Mouse (Mus musculus) bone marrow, adult 2 months (tissue): Measurements from ENCODE around the gene Telo2. TPM values are rescaled to one million over a fixed set of nuclear protein-coding genes. Genes with fewer than 3 reads are reported as not detected.

Experiments
- H3K27ac ChIP-seq: fragments of 200-500 bp; 2 replicates; pipeline ENCODE4 v1.5.1; 2012; ENCODE audit warnings: low read depth, mild to moderate bottlenecking, control low read depth, inconsistent platforms, low read length; ENCODE audit not compliant: control insufficient read depth, poor library complexity, insufficient read depth
- H3K4me1 ChIP-seq: fragments of 200-500 bp; 2 replicates; pipeline ENCODE4 v1.6.1; 2011; ENCODE audit warnings: low read length; ENCODE audit not compliant: control insufficient read depth, insufficient read depth
- H3K4me3 ChIP-seq: fragments of 200-500 bp; replicated peaks from 2 replicates; pipeline ENCODE3; 2011; ENCODE audit warnings: mild to moderate bottlenecking, low read depth, low read length, control low read depth; ENCODE audit not compliant: control insufficient read depth
- CTCF ChIP-seq: fragments of 200-500 bp; IDR thresholded peaks from 2 replicates; pipeline ENCODE4 v1.5.1; 2011; ENCODE audit warnings: low read length, control low read depth; ENCODE audit not compliant: control insufficient read depth, insufficient read depth
- POLR2A ChIP-seq: fragments of 200-500 bp; IDR thresholded peaks from 2 replicates; pipeline ENCODE4 v1.6.1; 2011; ENCODE audit warnings: low read depth, mild to moderate bottlenecking, control low read depth, low read length, borderline replicate concordance; ENCODE audit not compliant: control insufficient read depth
- WGBS: fragments of 180-500 bp; shearing (Covaris S2); methylation state at CpG from one replicate; pipeline ENCODE4 v1.1.7; 2018; 5-methylcytosine and 5-hydroxymethylcytosine counted together
- polyA plus RNA-seq: library from polyadenylated mRNA; stranded (reverse); fragments of >200 nt; gene quantifications from 2 replicates; pipeline ENCODE4 v1.2.4, GENCODE M21; 2011; ENCODE audit warnings: low replicate concordance; ENCODE audit not compliant: missing spikeins, insufficient read depth, insufficient read length

Gene Telo2
- polyA plus RNA-seq, 1 experiment: 30.4 TPM

- TF ChIP-seq POLR2A (no peak), CTCF (no peak)
- Histone ChIP-seq H3K4me3 (peak overlapping the region; percentile 60), H3K27ac (peak overlapping the region; percentile 34), H3K4me1 (peaks cover 3% of the 10 kb centered on the region)
- WGBS: 85% methylated on average over 10 of the region's 10 CpGs
These were observed 25.3 kb downstream of the Telo2 start for GRCm38 (mm10) chr17:25090450-25090849.

- Histone ChIP-seq H3K4me1 (peaks cover 3% of the 10 kb centered on the region), H3K4me3 (peak overlapping the region; percentile 82), H3K27ac (peak overlapping the region; percentile 90)
- peak; percentile 56 for TF ChIP-seq POLR2A
- no peak for TF ChIP-seq CTCF
- 64% methylated on average over 10 of the region's 10 CpGs for WGBS
These were observed 26.6 kb downstream of the Telo2 start for GRCm38 (mm10) chr17:25089158-25089557.

- no peak overlapping the region for H3K4me3 ChIP-seq
- TF ChIP-seq CTCF (no peak), POLR2A (no peak)
- peak overlapping the region; percentile 21; the same call in 1 of the 2 replicates for H3K27ac ChIP-seq
- peaks cover 3% of the 10 kb centered on the region for H3K4me1 ChIP-seq
- 69% methylated on average over 7 of the region's 7 CpGs for WGBS
These were observed 29.0 kb downstream of the Telo2 start for GRCm38 (mm10) chr17:25086724-25087123.

GRCm38 (mm10) chr17:25084835-25085385 is 30.9 kb downstream of the Telo2 start:
- no peak overlapping the region for H3K27ac ChIP-seq

GRCm38 (mm10) chr17:25083444-25083931 is 32.3 kb downstream of the Telo2 start, which contains the start of gene Tmem204:
Gene Tmem204 (minus strand): TSS chr17:25083591.
- H3K4me3 ChIP-seq: no peak within 1 kb of the TSS
- WGBS: 78% methylated on average over 7 of the region's 7 CpGs
- peaks cover 3% of the 10 kb centered on the region for H3K4me1 ChIP-seq
- peak; percentile 22; the same call in 1 of the 2 replicates for TF ChIP-seq CTCF
- no peak for TF ChIP-seq POLR2A
- no peak within 1 kb of the TSS for H3K27ac ChIP-seq

More at GRCm38 (mm10) chr17:25084835-25085385, 30.9 kb downstream of the Telo2 start:
- TF ChIP-seq CTCF: no peak
- no peak for TF ChIP-seq POLR2A
- Histone ChIP-seq H3K4me1 (peaks cover 3% of the 10 kb centered on the region), H3K4me3 (no peak overlapping the region)
- WGBS: 84% methylated on average over 13 of the region's 13 CpGs

- H3K4me3 ChIP-seq: no peak overlapping the region
- 78% methylated on average over 3 of the region's 3 CpGs for WGBS
- TF ChIP-seq CTCF: no peak
- no peak for TF ChIP-seq POLR2A
- H3K4me1 ChIP-seq: peaks cover 3% of the 10 kb centered on the region; the same call in 1 of the 2 replicates
- H3K27ac ChIP-seq: no peak overlapping the region
These were observed 32.9 kb downstream of the Telo2 start for GRCm38 (mm10) chr17:25082887-25083286.

- TF ChIP-seq CTCF (0 out of 2 replicates have a peak, but pooled peaks have one; percentile 11), POLR2A (no peak)
- Histone ChIP-seq H3K27ac (no peak overlapping the region), H3K4me3 (no peak overlapping the region), H3K4me1 (no peaks in the 10 kb centered on the region; the same call in 1 of the 2 replicates)
- 73% methylated on average over 14 of the region's 14 CpGs for WGBS
These were observed 33.5 kb downstream of the Telo2 start for GRCm38 (mm10) chr17:25082081-25082847.

- TF ChIP-seq POLR2A (no peak), CTCF (no peak)
- no peak overlapping the region; the same call in 1 of the 2 replicates for H3K27ac ChIP-seq
- 70% methylated on average over 11 of the region's 11 CpGs for WGBS
- H3K4me3 ChIP-seq: peak overlapping the region; percentile 5
- no peaks in the 10 kb centered on the region; the same call in 1 of the 2 replicates for H3K4me1 ChIP-seq
These were observed 34.8 kb downstream of the Telo2 start for GRCm38 (mm10) chr17:25080960-25081381.
